Mouse (Mus musculus): ENCODE results near the gene Olfr18. TPM values are rescaled to one million over a fixed set of nuclear protein-coding genes. Genes with fewer than 3 reads are reported as not detected.
"Not testable (repeated sequence)": the region's sequence is repeated elsewhere in the genome, so short reads cannot be mapped to it uniquely, and the experiment has no call there.

Olfr18 gene
- total RNA-seq (2021) = not detected

DNA sequence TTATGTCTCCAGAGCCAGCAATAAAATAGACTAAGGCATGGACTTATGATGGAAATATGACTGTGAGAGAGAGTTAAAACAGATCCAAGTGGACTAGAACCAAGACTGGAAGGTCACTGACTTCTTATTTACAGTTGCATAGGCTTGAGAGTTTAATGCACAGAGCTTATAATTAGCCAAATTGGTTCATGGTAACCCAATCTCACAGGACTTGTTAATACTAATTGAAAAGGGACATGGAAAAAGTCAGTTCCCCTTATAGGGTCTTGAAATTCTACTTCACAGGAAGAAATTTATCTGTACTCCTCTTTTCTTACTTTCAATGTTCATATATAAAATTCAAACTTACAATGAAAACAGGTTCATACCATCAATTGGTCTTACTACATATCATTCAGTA is at the start of gene Olfr18:
Olfr18 (minus strand) TSS at position 101 of the 400 bp plus-strand sequence.
- DNase-seq (ENCODE audit: low spot score in 2 of 2) = no peak
- intact Hi-C loops (cut with DNase I) = no loop called here

DNA sequence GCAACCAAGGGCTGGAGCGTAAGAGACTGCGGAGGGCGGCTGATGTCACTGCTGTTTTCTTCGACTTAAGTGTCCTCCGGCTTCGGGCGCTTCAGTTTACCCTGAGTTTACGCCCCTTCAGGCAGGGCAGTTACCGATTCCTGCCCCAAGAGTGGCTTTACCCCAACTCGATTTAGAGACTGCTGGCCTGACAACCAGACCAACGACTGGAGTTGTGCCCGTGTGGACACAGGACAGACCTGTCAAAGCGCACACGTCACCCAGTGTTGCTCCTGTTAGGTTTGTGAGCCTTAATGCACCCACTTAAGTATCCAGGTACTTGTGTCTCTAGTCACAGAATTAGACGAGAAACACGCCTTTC is 49.4 kb upstream of the Olfr18 start:
- no peak for DNase-seq (ENCODE audit: low spot score in 2 of 2)
- intact Hi-C loops (cut with DNase I) = no loop called here

DNA sequence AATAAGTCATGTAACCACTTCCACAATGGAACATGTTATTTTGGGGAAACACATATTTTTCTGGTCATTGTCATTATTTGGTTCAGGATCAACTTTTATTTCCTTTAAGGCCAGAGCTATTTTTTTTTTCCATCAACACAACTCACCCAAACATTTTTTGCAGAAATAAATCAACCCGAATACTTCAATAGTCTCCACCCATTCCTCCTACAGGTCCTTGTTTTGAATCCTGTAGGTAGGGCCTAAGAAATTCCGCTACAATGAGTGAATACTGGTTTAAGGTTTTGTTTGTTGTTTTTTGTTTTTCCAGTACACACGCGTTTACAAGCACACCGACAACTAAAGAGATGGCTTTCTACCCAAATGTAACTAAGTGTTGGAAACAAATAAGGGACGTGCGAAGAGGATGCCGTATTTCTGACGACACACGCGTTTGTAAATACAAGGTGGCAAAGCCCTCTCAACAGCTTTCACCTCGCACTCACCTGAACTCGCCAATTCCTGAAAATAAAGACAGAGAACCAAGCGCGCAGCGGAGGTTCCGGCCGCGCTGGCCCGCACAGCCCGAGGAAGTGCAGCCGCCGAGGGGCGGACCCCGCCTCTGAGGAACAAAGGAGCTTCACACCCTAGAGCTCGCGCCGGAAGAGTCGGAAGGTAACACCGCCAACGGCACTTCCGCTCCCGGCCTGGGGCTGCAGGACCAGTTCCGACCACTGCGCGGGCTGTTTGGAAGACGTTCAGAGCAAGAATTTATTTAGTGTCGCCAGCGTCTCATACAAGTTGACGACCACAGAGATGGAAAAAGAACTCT is 48.8 kb upstream of the Olfr18 start, which contains the start of gene Zfp560:
Zfp560 (minus strand) TSS at position 646 of the 811 bp plus-strand sequence.
- peak; percentile 89 for DNase-seq (ENCODE audit: low spot score in 2 of 2)
- intact Hi-C loops (cut with DNase I) = no loop called here

DNA sequence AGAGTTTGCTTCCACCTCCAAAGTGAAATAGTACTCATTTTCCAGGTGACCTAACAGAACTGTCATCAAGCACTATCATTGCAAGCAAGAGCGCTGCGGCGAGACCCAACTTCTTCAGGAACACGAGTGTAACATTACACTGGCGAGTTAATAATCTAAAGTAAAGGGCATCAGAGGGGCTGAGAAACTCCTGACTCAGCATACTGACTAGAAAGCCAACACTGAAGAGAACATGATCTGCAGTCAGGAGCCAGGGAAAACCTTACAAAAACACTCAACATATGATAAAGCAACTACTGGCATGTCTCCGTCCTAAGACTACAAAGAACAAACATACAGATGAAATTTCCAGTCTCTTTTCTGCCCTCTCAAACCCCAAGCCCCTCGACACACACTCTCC is 47.8 kb upstream of the Olfr18 start:
- no peak for DNase-seq (ENCODE audit: low spot score in 2 of 2)
- intact Hi-C loops (cut with DNase I) = no loop called here

DNA sequence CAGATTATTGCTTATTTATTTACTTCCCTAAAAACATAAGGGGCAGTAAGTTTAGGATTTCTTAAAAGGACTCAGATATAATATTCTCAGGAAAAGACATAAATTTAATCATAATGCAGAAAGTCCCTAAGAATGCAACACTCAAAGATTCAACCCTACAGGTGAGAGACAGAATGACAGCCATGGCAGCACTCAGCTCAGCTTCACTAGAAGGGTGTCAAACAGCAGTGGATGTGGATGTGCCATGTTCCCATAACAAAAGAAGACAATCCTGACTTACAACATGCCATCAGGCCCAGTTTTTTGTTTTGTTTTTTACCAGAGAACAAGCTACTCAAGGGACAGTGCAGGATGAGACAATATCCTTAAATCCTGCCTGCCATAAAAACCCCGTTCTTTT is 38.8 kb upstream of the Olfr18 start:
- intact Hi-C loops (cut with DNase I) = no loop called here
- no peak for DNase-seq (ENCODE audit: low spot score in 2 of 2)

DNA sequence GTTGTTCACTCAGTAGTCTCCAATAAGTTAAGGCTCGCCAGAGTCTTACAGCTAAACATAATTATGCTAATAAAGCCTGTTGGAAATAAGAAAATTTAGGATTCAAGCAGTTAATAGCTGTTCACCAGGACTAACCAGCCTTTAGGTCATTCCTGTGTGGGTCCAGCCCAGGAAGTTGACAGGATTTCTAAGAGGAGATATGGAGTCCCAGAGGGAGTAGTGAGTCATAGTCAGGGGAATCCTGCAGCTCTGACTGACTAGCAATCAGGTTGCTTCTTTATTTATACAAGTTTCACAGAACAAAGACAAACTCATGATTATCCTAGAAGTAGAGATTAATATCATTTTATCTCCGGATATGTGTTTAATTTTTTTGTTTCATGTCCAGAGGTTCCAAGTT is 31.4 kb upstream of the Olfr18 start:
- intact Hi-C loops (cut with DNase I) = no loop called here
- DNase-seq (ENCODE audit: low spot score in 2 of 2) = no peak

DNA sequence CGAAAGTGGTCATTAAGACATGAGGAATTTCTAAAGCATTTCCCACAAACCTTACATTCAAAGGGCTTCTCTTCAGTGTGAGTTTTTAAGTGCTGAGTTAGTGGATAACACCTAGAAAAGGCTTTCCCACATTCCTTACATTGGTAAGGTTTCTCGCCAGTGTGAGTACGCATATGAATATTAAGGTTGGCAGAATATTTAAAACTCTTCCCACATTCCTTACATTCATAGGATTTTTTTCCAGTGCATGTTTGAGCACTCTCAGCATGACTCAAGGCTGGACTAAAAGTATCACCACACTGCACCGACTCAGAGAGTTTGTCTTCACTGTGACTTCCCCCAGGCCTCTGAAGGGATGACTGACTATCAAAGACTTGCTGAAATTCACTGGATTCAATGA is 12.6 kb upstream of the Olfr18 start:
- intact Hi-C loops (cut with DNase I) = no loop called here
- no peak for DNase-seq (ENCODE audit: low spot score in 2 of 2)

DNA sequence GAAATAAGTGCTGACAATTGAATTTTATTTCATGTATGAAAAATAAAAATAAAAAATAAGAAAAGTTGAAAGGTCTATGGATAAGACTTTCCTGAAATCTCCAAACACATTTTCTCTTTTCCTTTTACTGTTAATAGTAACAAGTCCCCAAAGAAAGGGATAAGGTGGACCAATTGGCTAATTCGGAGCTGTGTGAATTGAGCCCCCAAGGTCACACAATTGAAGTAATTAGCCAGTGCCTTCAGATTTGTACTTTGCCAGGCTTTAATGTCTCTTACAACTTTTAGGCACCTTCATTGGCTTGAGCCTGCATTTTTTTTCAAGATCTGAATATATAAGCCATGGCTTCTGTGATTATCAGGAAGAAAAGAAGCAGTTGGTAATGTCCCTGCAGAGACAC is 37.7 kb downstream of the Olfr18 start, which contains the start of gene Olfr873:
Olfr873 (plus strand) TSS at position 301 of the 400 bp plus-strand sequence.
- intact Hi-C loops (cut with DNase I) = no loop called here
- DNase-seq (ENCODE audit: low spot score in 2 of 2) = no peak

DNA sequence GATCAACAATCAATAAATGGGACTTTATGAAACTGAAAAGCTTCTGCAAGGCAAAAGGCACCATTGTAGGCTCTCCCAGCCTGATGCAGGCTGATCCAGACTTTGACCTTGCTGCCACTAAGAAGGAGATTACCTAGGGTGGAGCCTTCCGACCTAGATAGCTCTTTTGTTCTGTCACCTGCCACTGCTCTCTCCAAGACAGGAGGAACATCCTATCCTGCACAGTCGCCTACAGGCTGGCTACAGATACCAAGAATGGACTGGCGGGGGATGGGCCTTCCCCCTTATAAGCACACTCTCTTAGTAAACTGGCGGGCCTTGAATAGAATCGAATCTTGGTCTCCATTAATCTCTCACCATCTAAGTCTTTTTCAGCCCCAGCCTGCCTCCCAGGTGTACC is 40.3 kb downstream of the Olfr18 start:
- intact Hi-C loops (cut with DNase I); DNase-seq (ENCODE audit: low spot score in 2 of 2): not testable (repeated sequence)

DNA sequence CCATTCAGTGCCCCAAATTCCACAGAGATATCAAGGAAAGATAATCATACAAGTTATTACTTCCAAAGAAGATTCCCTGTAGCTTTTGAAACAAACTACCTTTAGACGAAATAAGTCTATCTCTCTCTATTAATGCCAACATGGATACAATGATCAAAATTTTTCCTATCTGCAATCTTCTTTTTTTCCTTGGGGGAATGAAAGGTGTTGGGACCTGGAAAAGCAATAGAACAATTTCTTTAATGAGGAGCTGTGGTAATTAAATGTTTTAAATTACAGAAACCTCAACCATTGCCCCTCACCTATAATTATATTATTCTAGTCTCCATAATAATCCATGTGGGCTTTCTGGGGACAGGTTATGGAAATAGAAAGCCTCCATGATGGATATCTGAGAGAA is 53.8 kb downstream of the Olfr18 start, which contains the start of gene Olfr39:
Olfr39 (plus strand) TSS at position 301 of the 400 bp plus-strand sequence.
- no peak for DNase-seq (ENCODE audit: low spot score in 2 of 2)
- intact Hi-C loops (cut with DNase I) = no loop called here

Other genes with a start within 250 kb of the Olfr18 start
- gene Olfr868, start 237.5 kb downstream of the Olfr18 start, total RNA-seq (2021) = not detected
- not detected for gene Olfr869, start 207.1 kb downstream of the Olfr18 start, total RNA-seq (2021)
- not detected for gene Olfr870, start 162.0 kb downstream of the Olfr18 start, total RNA-seq (2021)
- gene Olfr871, start 123.9 kb downstream of the Olfr18 start, total RNA-seq (2021) = not detected
- not detected for gene Olfr872, start 99.0 kb downstream of the Olfr18 start, total RNA-seq (2021)
- not detected for gene Olfr39, start 53.7 kb downstream of the Olfr18 start, total RNA-seq (2021)
- gene Olfr873, start 37.6 kb downstream of the Olfr18 start, total RNA-seq (2021) = not detected
- gene Zfp560, start 49.1 kb upstream of the Olfr18 start, total RNA-seq (2021) = 10 to 100 TPM in 1 of 2 experiments, 1 to 10 TPM in 1; 8.7 to 11.3 TPM
- 10 to 100 TPM; 23.6 to 25.7 TPM for gene Zfp26, start 124.1 kb upstream of the Olfr18 start, total RNA-seq (2021)
- gene Zfp426, start 156.7 kb upstream of the Olfr18 start, total RNA-seq (2021) = 10 to 100 TPM; 26.8 to 27.6 TPM
- gene Zfp266, start 185.3 kb upstream of the Olfr18 start, total RNA-seq (2021) = 10 to 100 TPM; 43.6 to 47.8 TPM
- 10 to 100 TPM; 17.3 to 23.3 TPM for gene Zfp846, start 245.2 kb upstream of the Olfr18 start, total RNA-seq (2021)

Measured in left cerebral cortex, postnatal 25 days (tissue).